Mouse (Mus musculus) B cell, adult (primary cell): ENCODE measurements around the gene Ntsr2. TPM values are rescaled to one million over a fixed set of nuclear protein-coding genes. Genes with fewer than 3 reads are reported as not detected.

Source experiments
- total RNA-seq: library from RNA; stranded (reverse); gene quantifications from 4 replicates; pipeline ENCODE4 v1.2.4, GENCODE M21; 2023; ENCODE audit not compliant: inconsistent age

Ntsr2 gene
- not detected in 4 replicates for total RNA-seq

DNA sequence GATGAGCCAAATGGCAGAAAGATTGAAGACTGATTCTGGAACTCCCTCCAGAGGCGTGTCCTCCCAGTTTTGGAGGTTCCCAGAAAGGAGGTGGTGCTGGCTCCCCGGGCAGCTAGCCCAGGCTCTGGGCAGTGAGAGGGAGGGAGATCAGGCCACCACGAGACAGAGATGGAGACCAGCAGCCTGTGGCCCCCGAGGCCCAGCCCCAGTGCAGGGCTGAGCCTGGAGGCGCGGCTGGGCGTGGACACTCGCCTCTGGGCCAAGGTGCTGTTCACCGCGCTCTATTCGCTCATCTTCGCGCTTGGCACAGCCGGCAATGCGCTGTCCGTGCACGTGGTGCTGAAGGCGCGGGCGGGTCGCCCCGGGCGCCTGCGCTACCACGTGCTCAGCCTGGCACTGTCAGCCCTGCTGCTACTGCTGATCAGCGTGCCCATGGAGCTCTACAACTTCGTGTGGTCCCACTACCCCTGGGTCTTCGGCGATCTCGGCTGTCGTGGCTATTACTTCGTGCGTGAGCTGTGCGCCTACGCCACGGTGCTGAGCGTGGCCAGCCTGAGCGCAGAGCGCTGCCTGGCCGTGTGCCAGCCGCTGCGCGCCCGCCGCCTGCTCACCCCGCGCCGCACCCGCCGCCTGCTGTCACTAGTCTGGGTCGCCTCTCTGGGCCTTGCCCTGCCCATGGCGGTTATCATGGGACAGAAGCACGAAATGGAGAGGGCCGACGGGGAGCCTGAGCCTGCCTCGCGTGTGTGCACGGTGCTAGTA lies at the start of gene Ntsr2:
Ntsr2 (plus strand) TSS at position 51 of the 762 bp plus-strand sequence.

DNA sequence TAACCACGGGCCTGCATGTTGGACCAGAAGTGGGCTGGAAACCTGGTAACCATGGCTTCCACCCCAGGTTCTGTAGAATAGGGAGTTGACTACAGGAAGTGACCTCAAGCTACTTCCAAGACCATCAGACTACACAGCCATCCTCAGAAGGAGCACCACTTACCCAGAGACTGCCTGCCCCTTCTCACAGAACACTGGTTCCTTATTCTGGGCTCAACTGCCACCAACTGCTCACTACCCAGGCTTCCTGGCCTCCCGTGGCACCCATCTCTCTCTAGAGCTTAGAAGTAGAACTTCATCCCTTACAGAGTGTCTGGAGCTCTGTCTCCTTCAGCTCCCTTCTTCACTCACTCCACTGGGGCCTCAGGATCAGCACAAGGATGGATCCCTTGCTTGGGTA lies 42.2 kb upstream of the Ntsr2 start, which contains the start of gene Lpin1:
Lpin1 (minus strand) TSS at position 31 of the 400 bp plus-strand sequence.

Other genes with a start within 250 kb of the Ntsr2 start
- gene Lpin1, start 42.4 kb upstream of the Ntsr2 start, total RNA-seq = 13.7 to 15.9 TPM (median 14.8 TPM) in 4 replicates
- gene Greb1, start 147.5 kb downstream of the Ntsr2 start, total RNA-seq = 0.83 TPM in 1 of 4 replicates, not detected in the others
- gene E2f6, start 157.6 kb downstream of the Ntsr2 start, total RNA-seq = 7.4 to 9.2 TPM (median 8.5 TPM) in 4 replicates
- 67.5 to 80.8 TPM (median 79.7 TPM) in 4 replicates for gene Rock2, start 241.5 kb downstream of the Ntsr2 start, total RNA-seq